Mouse (Mus musculus): ENCODE results near the gene Fads1. TPM values are rescaled to one million over a fixed set of nuclear protein-coding genes. Genes with fewer than 3 reads are reported as not detected.
A peak's percentile ranks its signal among the peaks of the same experiment; 100 is the strongest.

Gene Fads1
- polyA plus RNA-seq, 1 experiment from 2014 or later = 148 TPM

DNA sequence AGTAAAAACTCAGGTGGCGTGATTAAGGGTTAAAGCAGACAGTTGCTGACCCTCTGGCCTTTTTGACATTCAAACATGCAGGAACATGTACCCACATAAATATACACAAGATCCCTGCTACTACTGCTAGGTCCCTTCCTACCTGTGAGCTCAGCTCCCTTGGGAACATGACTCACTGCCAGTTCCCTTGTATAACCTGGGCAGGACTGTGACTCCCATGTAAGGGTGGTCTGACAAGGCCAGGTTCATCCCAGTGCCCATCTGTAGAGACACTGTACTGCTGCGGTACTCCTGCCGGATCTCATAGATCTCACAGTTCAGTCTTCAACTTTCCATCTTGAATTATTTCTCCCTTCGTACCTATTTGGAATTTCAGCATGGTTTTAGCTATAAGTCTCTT, 14.4 kb downstream of the Fads1 start:
- H3K27ac ChIP-seq (ENCODE audit: low read depth, low read length) = no peak overlapping the region
- ATAC-seq (ENCODE audit: low read depth) = no peak
- H3K27me3 ChIP-seq (ENCODE audit: control insufficient read depth, insufficient read depth, low read length) = no peaks in the 10 kb centered on the region
- H3K9me3 ChIP-seq (ENCODE audit: control insufficient read depth, low read length) = no peaks in the 10 kb centered on the region
- no peaks in the 10 kb centered on the region for H3K4me1 ChIP-seq (ENCODE audit: control insufficient read depth, insufficient read depth, low read length)
- H3K4me2 ChIP-seq (ENCODE audit: low read depth, low read length) = no peak overlapping the region
- no peak overlapping the region for H3K4me3 ChIP-seq (ENCODE audit: low read depth, low read length)
- H3K9ac ChIP-seq (replicated peaks; ENCODE audit: low read depth, low read length) = no peak overlapping the region
- WGBS = 94% methylated on average over 4 of the region's 4 CpGs
- H3K36me3 ChIP-seq (ENCODE audit: control insufficient read depth, insufficient read depth, low read length) = peaks cover 51% of the 10 kb centered on the region

GRCm38 (mm10) chr19:10198286-10198685, 15.6 kb downstream of the Fads1 start:
- no peak for ATAC-seq (ENCODE audit: low read depth)
- Histone ChIP-seq H3K9me3 (ENCODE audit: control insufficient read depth, low read length) (no peaks in the 10 kb centered on the region), H3K27me3 (ENCODE audit: control insufficient read depth, insufficient read depth, low read length) (no peaks in the 10 kb centered on the region), H3K4me3 (ENCODE audit: low read depth, low read length) (no peak overlapping the region), H3K4me1 (ENCODE audit: control insufficient read depth, insufficient read depth, low read length) (peaks cover 6% of the 10 kb centered on the region; the same call in 1 of the 2 replicates), H3K36me3 (ENCODE audit: control insufficient read depth, insufficient read depth, low read length) (peaks cover 39% of the 10 kb centered on the region), H3K9ac (replicated peaks; ENCODE audit: low read depth, low read length) (no peak overlapping the region), H3K27ac (ENCODE audit: low read depth, low read length) (no peak overlapping the region), H3K4me2 (ENCODE audit: low read depth, low read length) (no peak overlapping the region)
- WGBS = 83% methylated on average over 2 of the region's 2 CpGs

GRCm38 (mm10) chr19:10198723-10199122, 16.0 kb downstream of the Fads1 start:
- Histone ChIP-seq H3K9me3 (ENCODE audit: control insufficient read depth, low read length) (no peaks in the 10 kb centered on the region), H3K27me3 (ENCODE audit: control insufficient read depth, insufficient read depth, low read length) (no peaks in the 10 kb centered on the region), H3K9ac (replicated peaks; ENCODE audit: low read depth, low read length) (no peak overlapping the region), H3K36me3 (ENCODE audit: control insufficient read depth, insufficient read depth, low read length) (peaks cover 35% of the 10 kb centered on the region), H3K27ac (ENCODE audit: low read depth, low read length) (no peak overlapping the region), H3K4me2 (ENCODE audit: low read depth, low read length) (no peak overlapping the region), H3K4me3 (ENCODE audit: low read depth, low read length) (no peak overlapping the region), H3K4me1 (ENCODE audit: control insufficient read depth, insufficient read depth, low read length) (peaks cover 8% of the 10 kb centered on the region; the same call in 1 of the 2 replicates)
- ATAC-seq (ENCODE audit: low read depth) = peak; percentile 48; the same call in 1 of the 2 replicates
- WGBS = 31% methylated on average over 3 of the region's 3 CpGs

DNA sequence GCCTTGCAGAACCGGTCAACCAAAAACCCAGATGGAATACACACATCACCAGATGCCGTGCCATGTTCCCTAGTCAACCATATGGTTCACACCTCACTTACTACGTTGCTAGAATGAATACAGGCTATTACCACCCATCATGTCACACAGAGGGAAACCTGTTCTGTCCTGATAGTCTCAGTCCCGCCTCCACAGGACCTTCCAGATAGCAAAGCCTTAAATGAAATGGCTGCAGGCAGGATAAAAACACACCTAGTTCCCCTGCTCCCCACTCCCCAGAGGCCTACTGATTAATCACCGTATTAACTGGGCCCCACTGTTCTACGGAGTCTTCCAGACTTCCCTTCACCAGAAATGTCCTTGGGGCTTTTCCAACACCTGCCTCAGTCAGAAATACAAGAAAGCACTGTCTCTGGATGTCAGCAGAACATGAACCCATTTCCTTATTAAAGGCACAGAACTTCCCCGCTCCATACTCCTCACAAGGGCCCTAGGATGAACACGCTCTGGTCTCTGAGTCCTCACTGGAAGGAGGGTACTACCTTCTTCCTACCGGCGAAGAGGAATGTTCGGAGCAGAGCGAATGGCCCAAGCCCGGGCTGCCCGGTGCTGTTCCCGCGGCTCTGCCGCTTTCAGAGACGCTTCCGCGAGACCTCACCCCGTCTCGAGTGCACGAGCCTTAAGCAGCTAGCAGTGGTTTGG, 20.6 kb downstream of the Fads1 start:
- H3K36me3 ChIP-seq (ENCODE audit: control insufficient read depth, insufficient read depth, low read length) = peaks cover 22% of the 10 kb centered on the region

DNA sequence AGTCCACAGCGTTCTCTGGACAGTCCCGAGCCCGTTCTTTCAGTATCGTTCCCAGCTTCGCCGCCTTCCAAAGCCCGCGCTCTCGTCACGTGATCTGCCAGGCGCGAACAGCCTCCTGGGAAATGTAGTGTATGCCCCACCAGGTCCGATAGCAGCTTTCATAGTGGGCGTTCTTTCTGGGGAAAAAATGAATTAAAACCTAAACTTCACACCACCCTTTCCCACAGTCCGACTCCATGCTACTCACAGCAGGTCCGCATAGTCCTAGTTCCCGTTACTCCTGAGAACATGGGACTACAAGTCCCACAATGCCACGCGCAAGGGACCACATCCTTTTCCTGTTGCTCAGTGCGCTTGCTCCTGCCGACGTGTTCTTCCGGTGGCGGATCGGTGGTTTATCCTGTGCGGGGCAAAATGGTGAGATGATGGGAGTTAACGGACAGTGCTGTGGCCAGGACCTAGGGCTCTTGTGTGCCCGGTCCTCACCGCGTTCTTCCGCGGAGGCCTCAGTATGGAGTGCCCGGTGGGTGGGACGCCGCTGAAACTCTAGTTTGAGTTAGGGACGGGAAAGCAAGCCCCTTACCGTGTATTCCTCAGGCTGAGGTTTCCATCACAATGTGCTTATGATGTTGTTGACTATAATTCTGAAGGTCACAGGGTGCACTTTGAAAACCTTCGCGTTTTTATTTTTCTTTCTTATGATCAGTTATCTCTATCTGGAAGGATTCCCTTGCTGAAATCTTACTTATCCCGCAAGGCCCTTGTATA, 21.3 kb downstream of the Fads1 start, which contains the start of the genes Tmem258 and Fen1:
Tmem258 (plus strand) TSS at position 167 of the 768 bp plus-strand sequence.
Fen1 (minus strand) TSS at position 322 of the 768 bp plus-strand sequence.
- Histone ChIP-seq H3K9me3 (ENCODE audit: control insufficient read depth, low read length) (no peaks in the 10 kb centered on the region), H3K27me3 (ENCODE audit: control insufficient read depth, insufficient read depth, low read length) (no peaks in the 10 kb centered on the region), H3K4me2 (ENCODE audit: low read depth, low read length) (peak within 1 kb of the TSS; percentile 80), H3K4me1 (ENCODE audit: control insufficient read depth, insufficient read depth, low read length) (peaks cover 15% of the 10 kb centered on the region; the same call in 1 of the 2 replicates), H3K27ac (ENCODE audit: low read depth, low read length) (peak within 1 kb of the TSS; percentile 81), H3K36me3 (ENCODE audit: control insufficient read depth, insufficient read depth, low read length) (peaks cover 24% of the 10 kb centered on the region), H3K9ac (replicated peaks; ENCODE audit: low read depth, low read length) (peak within 1 kb of the TSS; percentile 72), H3K4me3 (ENCODE audit: low read depth, low read length) (peak within 1 kb of the TSS; percentile 68)
- peak; percentile 94 for ATAC-seq (ENCODE audit: low read depth)
- WGBS = under 1% methylated on average over 40 of the region's 40 CpGs

More for the DNA sequence above, 20.6 kb downstream of the Fads1 start:
- Histone ChIP-seq H3K4me2 (ENCODE audit: low read depth, low read length) (peak overlapping the region; percentile 80), H3K9ac (replicated peaks; ENCODE audit: low read depth, low read length) (peak overlapping the region; percentile 72), H3K4me1 (ENCODE audit: control insufficient read depth, insufficient read depth, low read length) (peaks cover 15% of the 10 kb centered on the region; the same call in 1 of the 2 replicates), H3K4me3 (ENCODE audit: low read depth, low read length) (peak overlapping the region; percentile 68), H3K27me3 (ENCODE audit: control insufficient read depth, insufficient read depth, low read length) (no peaks in the 10 kb centered on the region), H3K27ac (ENCODE audit: low read depth, low read length) (peak overlapping the region; percentile 81; the same call in 1 of the 2 replicates), H3K9me3 (ENCODE audit: control insufficient read depth, low read length) (no peaks in the 10 kb centered on the region)
- ATAC-seq (ENCODE audit: low read depth) = no peak; the same call in 1 of the 2 replicates
- 2% methylated on average over 23 of the region's 23 CpGs for WGBS

DNA sequence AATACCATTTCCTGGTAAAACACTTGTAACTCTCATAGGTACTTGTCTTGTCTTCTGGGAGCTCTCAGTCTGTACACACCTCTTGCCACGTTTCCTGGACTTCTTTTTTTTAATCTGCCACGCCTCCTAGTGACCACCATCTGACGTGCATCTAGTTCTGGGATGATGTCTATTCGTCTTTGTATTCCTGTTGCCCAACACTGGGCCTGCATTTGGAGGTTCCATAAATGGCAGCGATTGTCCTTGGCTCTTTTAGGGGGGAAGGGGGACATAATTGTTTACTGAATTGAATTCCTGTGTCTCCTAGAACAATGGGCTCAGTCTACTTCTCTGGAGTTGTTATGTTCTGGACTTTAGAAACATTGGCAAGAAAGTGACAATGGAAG, 21.9 kb downstream of the Fads1 start:
- Histone ChIP-seq H3K4me2 (ENCODE audit: low read depth, low read length) (peak overlapping the region; percentile 80), H3K36me3 (ENCODE audit: control insufficient read depth, insufficient read depth, low read length) (peaks cover 25% of the 10 kb centered on the region), H3K4me1 (ENCODE audit: control insufficient read depth, insufficient read depth, low read length) (peaks cover 15% of the 10 kb centered on the region; the same call in 1 of the 2 replicates), H3K4me3 (ENCODE audit: low read depth, low read length) (peak overlapping the region; percentile 68), H3K27me3 (ENCODE audit: control insufficient read depth, insufficient read depth, low read length) (no peaks in the 10 kb centered on the region), H3K27ac (ENCODE audit: low read depth, low read length) (no peak overlapping the region), H3K9ac (replicated peaks; ENCODE audit: low read depth, low read length) (peak overlapping the region; percentile 72; the same call in 1 of the 2 replicates), H3K9me3 (ENCODE audit: control insufficient read depth, low read length) (no peaks in the 10 kb centered on the region)
- ATAC-seq (ENCODE audit: low read depth) = 0 out of 2 replicates have a peak, but pooled peaks have one; percentile 10
- 2% methylated on average over 5 of the region's 5 CpGs for WGBS

DNA sequence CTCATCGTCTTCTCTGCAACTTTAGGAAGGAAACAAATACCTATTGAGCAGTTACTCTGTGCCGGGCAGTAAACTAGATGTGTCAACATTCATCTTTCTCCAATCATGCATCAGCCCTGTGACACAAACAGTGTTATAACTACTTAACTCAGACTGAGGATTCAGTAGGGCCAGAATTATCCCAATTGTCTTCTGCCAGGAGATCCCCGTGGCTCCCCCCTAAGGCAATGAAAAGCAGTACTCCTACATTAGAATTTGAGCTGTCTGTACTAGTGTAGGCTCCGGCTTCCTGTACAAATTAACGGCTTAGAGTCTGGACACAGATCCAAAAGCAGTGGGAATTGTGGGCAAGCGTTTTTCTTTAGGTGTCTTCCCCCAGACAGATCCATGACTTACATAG, 22.4 kb downstream of the Fads1 start:
- Histone ChIP-seq H3K27ac (ENCODE audit: low read depth, low read length) (no peak overlapping the region), H3K4me1 (ENCODE audit: control insufficient read depth, insufficient read depth, low read length) (peaks cover 15% of the 10 kb centered on the region; the same call in 1 of the 2 replicates), H3K27me3 (ENCODE audit: control insufficient read depth, insufficient read depth, low read length) (no peaks in the 10 kb centered on the region), H3K4me3 (ENCODE audit: low read depth, low read length) (peak overlapping the region; percentile 68), H3K9me3 (ENCODE audit: control insufficient read depth, low read length) (no peaks in the 10 kb centered on the region), H3K4me2 (ENCODE audit: low read depth, low read length) (peak overlapping the region; percentile 80), H3K36me3 (ENCODE audit: control insufficient read depth, insufficient read depth, low read length) (peaks cover 24% of the 10 kb centered on the region; the same call in 1 of the 2 replicates), H3K9ac (replicated peaks; ENCODE audit: low read depth, low read length) (no peak overlapping the region)
- 65% methylated on average over 6 of the region's 6 CpGs for WGBS
- ATAC-seq (ENCODE audit: low read depth) = no peak

- ATAC-seq (ENCODE audit: low read depth) = no peak
- H3K4me1 ChIP-seq (ENCODE audit: control insufficient read depth, insufficient read depth, low read length) = 0 out of 2 replicates have a peak, but pooled peaks cover 7% of the 10 kb centered on the region
- no peaks in the 10 kb centered on the region for H3K27me3 ChIP-seq (ENCODE audit: control insufficient read depth, insufficient read depth, low read length)
- WGBS = 91% methylated on average over 3 of the region's 3 CpGs
- no peaks in the 10 kb centered on the region for H3K9me3 ChIP-seq (ENCODE audit: control insufficient read depth, low read length)
- peaks cover 20% of the 10 kb centered on the region; the same call in 1 of the 2 replicates for H3K36me3 ChIP-seq (ENCODE audit: control insufficient read depth, insufficient read depth, low read length)
- no peak overlapping the region for H3K27ac ChIP-seq (ENCODE audit: low read depth, low read length)
- H3K4me2 ChIP-seq (ENCODE audit: low read depth, low read length) = no peak overlapping the region
- H3K9ac ChIP-seq (replicated peaks; ENCODE audit: low read depth, low read length) = no peak overlapping the region
- H3K4me3 ChIP-seq (ENCODE audit: low read depth, low read length) = no peak overlapping the region
Observed at GRCm38 (mm10) chr19:10208851-10209250, 26.2 kb downstream of the Fads1 start.

All from neural tube, embryonic 14.5 days (tissue).